Mouse (Mus musculus) ES-Bruce4 (cell line): ENCODE results near the gene Clptm1. TPM values are rescaled to one million over a fixed set of nuclear protein-coding genes. Genes with fewer than 3 reads are reported as not detected.

Experiments used
- H3K27ac ChIP-seq: 2 replicates; pipeline ENCODE4 v1.5.1; 2012; ENCODE audit warnings: low read length, inconsistent platforms; ENCODE audit not compliant: insufficient read depth
- H3K27me3 ChIP-seq: 2 replicates; pipeline ENCODE4 v1.6.1; 2012; ENCODE audit warnings: mild to moderate bottlenecking, low read length, inconsistent platforms; ENCODE audit not compliant: control insufficient read depth, poor library complexity, insufficient read depth, severe bottlenecking
- H3K36me3 ChIP-seq: 2 replicates; pipeline ENCODE4 v1.6.1; 2012; ENCODE audit warnings: inconsistent platforms, mild to moderate bottlenecking, low read length, moderate library complexity; ENCODE audit not compliant: control insufficient read depth, poor library complexity, insufficient read depth, severe bottlenecking
- H3K4me1 ChIP-seq: one replicate; pipeline ENCODE4 v1.8.1; 2011; ENCODE audit warnings: low read length; ENCODE audit not compliant: control insufficient read depth, insufficient read depth
- H3K4me3 ChIP-seq: 2 replicates; pipeline ENCODE4 v1.5.1; 2011; ENCODE audit warnings: low read depth, mild to moderate bottlenecking, low read length
- H3K9ac ChIP-seq: 2 replicates; pipeline ENCODE4 v1.6.1; 2012; ENCODE audit warnings: low read depth, mild to moderate bottlenecking, inconsistent platforms; ENCODE audit not compliant: poor library complexity, severe bottlenecking
- H3K9me3 ChIP-seq: replicated peaks from 2 replicates; pipeline ENCODE4 v1.6.1; 2012; ENCODE audit warnings: mild to moderate bottlenecking, low read length, inconsistent platforms; ENCODE audit not compliant: control insufficient read depth, poor library complexity, insufficient read depth, severe bottlenecking
- CTCF ChIP-seq: IDR thresholded peaks from one replicate; pipeline ENCODE4 v1.8.1; 2011; ENCODE audit warnings: low read depth, low read length
- EP300 ChIP-seq: IDR thresholded peaks from 2 replicates; pipeline ENCODE4 v1.6.1; 2011; ENCODE audit warnings: low read depth, low read length; ENCODE audit not compliant: insufficient read depth
- POLR2A ChIP-seq: IDR thresholded peaks from one replicate; pipeline ENCODE4 v1.8.1; 2011; ENCODE audit warnings: low read length; ENCODE audit not compliant: insufficient read depth
- polyA plus RNA-seq: library from polyadenylated mRNA; stranded (reverse); fragments of >200 nt; gene quantifications from 2 replicates; pipeline ENCODE4 v1.2.4, GENCODE M21; 2011; ENCODE audit warnings: low read depth; ENCODE audit not compliant: missing spikeins, insufficient read depth, insufficient read length

The Clptm1 gene
- polyA plus RNA-seq, 1 experiment: 52.7 TPM

DNA sequence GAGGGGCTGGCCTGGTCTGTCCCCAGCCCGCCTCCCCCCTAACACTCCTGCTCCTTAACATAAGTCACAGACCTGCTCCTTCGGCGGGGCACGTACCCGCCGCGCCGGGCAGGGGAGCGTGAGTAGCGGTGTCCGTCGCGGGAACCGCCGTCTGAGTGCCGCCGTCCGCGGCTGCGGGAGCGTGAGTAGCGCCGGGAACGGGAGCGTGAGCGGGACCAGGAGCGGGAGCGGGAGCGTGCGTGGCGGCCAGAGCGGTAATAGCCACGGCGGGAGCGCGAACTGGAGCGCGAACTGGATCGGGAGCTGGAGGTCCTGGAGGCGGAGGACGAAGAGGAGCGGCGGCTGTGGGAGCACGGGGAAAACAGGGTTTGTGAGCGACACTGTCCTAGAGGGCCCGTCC, 78.6 kb downstream of the Clptm1 start:
- H3K9me3 ChIP-seq: no peaks in the 10 kb centered on the region
- peak overlapping the region; percentile 45 for H3K9ac ChIP-seq
- peaks cover 36% of the 10 kb centered on the region for H3K36me3 ChIP-seq
- peak overlapping the region; percentile 22 for H3K4me3 ChIP-seq
- TF ChIP-seq EP300 (no peak), CTCF (no peak), POLR2A (no peak)
- H3K27me3 ChIP-seq: no peaks in the 10 kb centered on the region
- H3K4me1 ChIP-seq: peaks cover 2% of the 10 kb centered on the region
- no peak overlapping the region for H3K27ac ChIP-seq

Other genes starting within 250 kb of the Clptm1 start
- 33.1 and 33.3 TPM in 2 replicates for gene Mark4, start 206.2 kb downstream of the Clptm1 start, polyA plus RNA-seq
- gene Exoc3l2, start 201.7 kb downstream of the Clptm1 start, polyA plus RNA-seq: 3.0 and 3.8 TPM in 2 replicates
- gene Bloc1s3, start 156.7 kb downstream of the Clptm1 start, polyA plus RNA-seq: 5.7 and 6.9 TPM in 2 replicates
- 23.5 and 33.6 TPM in 2 replicates for gene Trappc6a, start 156.6 kb downstream of the Clptm1 start, polyA plus RNA-seq
- 0.23 and 0.34 TPM in 2 replicates for gene Nkpd1, start 147.2 kb downstream of the Clptm1 start, polyA plus RNA-seq
- gene Ppp1r37, start 102.0 kb downstream of the Clptm1 start, polyA plus RNA-seq: 16.1 and 19.1 TPM in 2 replicates
- 21.5 and 23.5 TPM in 2 replicates for gene Zfp296, start 87.7 kb downstream of the Clptm1 start, polyA plus RNA-seq
- gene Gemin7, start 87.4 kb downstream of the Clptm1 start, polyA plus RNA-seq: 25.2 and 30.5 TPM in 2 replicates
- gene Clasrp, start 60.5 kb downstream of the Clptm1 start, polyA plus RNA-seq: 52.3 and 57.4 TPM in 2 replicates
- gene Relb, start 35.6 kb downstream of the Clptm1 start, polyA plus RNA-seq: 11.7 and 11.9 TPM in 2 replicates
- 1.2 TPM in 1 of 2 replicates, not detected in the other for gene Apoc2, start 12.9 kb upstream of the Clptm1 start, polyA plus RNA-seq
- not detected in 2 replicates for gene Gm44805, start 16.4 kb upstream of the Clptm1 start, polyA plus RNA-seq
- gene Apoc4, start 16.4 kb upstream of the Clptm1 start, polyA plus RNA-seq: 1.1 TPM in 1 of 2 replicates, not detected in the other
- gene Apoc1, start 27.6 kb upstream of the Clptm1 start, polyA plus RNA-seq: 93.2 and 95.8 TPM in 2 replicates
- gene Apoe, start 34.2 kb upstream of the Clptm1 start, polyA plus RNA-seq: 1,030 and 1,048 TPM in 2 replicates
- gene Tomm40, start 50.4 kb upstream of the Clptm1 start, polyA plus RNA-seq: 68.2 TPM in 2 replicates
- 86.7 and 97.9 TPM in 2 replicates for gene Nectin2, start 85.5 kb upstream of the Clptm1 start, polyA plus RNA-seq
- 138 and 154 TPM in 2 replicates for gene Bcam, start 106.0 kb upstream of the Clptm1 start, polyA plus RNA-seq
- 17.1 and 23.2 TPM in 2 replicates for gene Cblc, start 131.8 kb upstream of the Clptm1 start, polyA plus RNA-seq
- 17.3 and 27.3 TPM in 2 replicates for gene Bcl3, start 157.7 kb upstream of the Clptm1 start, polyA plus RNA-seq
- gene Gm19345, start 187.0 kb upstream of the Clptm1 start, polyA plus RNA-seq: 0.82 and 1.1 TPM in 2 replicates
- not detected in 2 replicates for gene Ceacam16, start 196.3 kb upstream of the Clptm1 start, polyA plus RNA-seq
- not detected in 2 replicates for gene Ceacam19, start 222.9 kb upstream of the Clptm1 start, polyA plus RNA-seq